Mouse (Mus musculus) kidney, postnatal 0 days (tissue): ENCODE measurements at regions not wholly inside any gene's neighbourhood (a gene's known extent, or its start where the extent isn't known, plus 50 kb on each side); places are given as distances from the start of the nearest gene placed in this dataset.

Source experiments
- ATAC-seq: fragments of 200-750 bp; cut with Nextera tagmentation; replicated peaks from 2 replicates; pipeline ENCODE4 v1.8.0; 2017; ENCODE audit warnings: low read depth, moderate number of reproducible peaks, moderate TSS enrichment, moderate library complexity; ENCODE audit not compliant: low FRiP score
- DNase-seq: peaks from one replicate; pipeline ENCODE4 v3.0.0-alpha.2; 2016; ENCODE audit warnings: low spot score
- H3K27ac ChIP-seq: fragments of 300-500 bp; sonication (generic); 2 replicates; pipeline ENCODE4 v1.5.1; 2014; ENCODE audit warnings: mild to moderate bottlenecking
- H3K27me3 ChIP-seq: fragments of 300-500 bp; sonication (generic); 2 replicates; pipeline ENCODE4 v1.6.1; 2014; ENCODE audit warnings: low read length, mixed read lengths; ENCODE audit not compliant: insufficient read depth
- H3K36me3 ChIP-seq: fragments of 300-500 bp; sonication (generic); 2 replicates; pipeline ENCODE4 v1.6.1; 2014; ENCODE audit warnings: low read length, mixed read lengths; ENCODE audit not compliant: insufficient read depth
- H3K4me1 ChIP-seq: fragments of 300-500 bp; sonication (generic); replicated peaks from 2 replicates; pipeline ENCODE4 v1.6.1; 2014; ENCODE audit warnings: antibody characterized with exemption, low read length, mixed read lengths; ENCODE audit not compliant: insufficient read depth
- H3K4me2 ChIP-seq: fragments of 300-500 bp; sonication (generic); 2 replicates; pipeline ENCODE4 v1.6.1; 2014; ENCODE audit warnings: mild to moderate bottlenecking, low read length, moderate library complexity, mixed read lengths
- H3K4me3 ChIP-seq: fragments of 300-500 bp; sonication (generic); replicated peaks from 2 replicates; pipeline ENCODE4 v1.5.1; 2014; ENCODE audit warnings: low read depth, low read length
- H3K9ac ChIP-seq: fragments of 300-500 bp; sonication (generic); 2 replicates; pipeline ENCODE4 v1.6.1; 2014; ENCODE audit warnings: low read depth, low read length
- H3K9me3 ChIP-seq: fragments of 300-500 bp; sonication (generic); replicated peaks from 2 replicates; pipeline ENCODE4 v1.6.1; 2016; ENCODE audit warnings: low read length, inconsistent platforms, mixed read lengths
- CTCF ChIP-seq: IDR thresholded peaks from 2 replicates; pipeline ENCODE4 v1.5.1; 2016; ENCODE audit warnings: antibody characterized with exemption, low read depth, mild to moderate bottlenecking, moderate library complexity
- WGBS: fragments of 180-500 bp; shearing (Covaris S2); extraction: QIAGEN DNeasy Blood & Tissue Kit; methylation state at CpG from one replicate; pipeline ENCODE4 v1.1.7; 2014; 5-methylcytosine and 5-hydroxymethylcytosine counted together

- 94% methylated on average over 7 of the region's 7 CpGs for WGBS
- DNase-seq (no peak), ATAC-seq (no peak)
- no peak overlapping the region for H3K4me2 ChIP-seq
- no peak for TF ChIP-seq CTCF
- H3K9ac ChIP-seq = no peak overlapping the region
- no peaks in the 10 kb centered on the region for H3K27me3 ChIP-seq
- H3K4me1 ChIP-seq = no peaks in the 10 kb centered on the region
- no peak overlapping the region for H3K27ac ChIP-seq
- no peak overlapping the region for H3K4me3 ChIP-seq
- H3K9me3 ChIP-seq = no peaks in the 10 kb centered on the region
- H3K36me3 ChIP-seq = no peaks in the 10 kb centered on the region
These were observed 483.2 kb upstream of the Klf4 start for GRCm38 (mm10) chr4:56015481-56015880.

DNA sequence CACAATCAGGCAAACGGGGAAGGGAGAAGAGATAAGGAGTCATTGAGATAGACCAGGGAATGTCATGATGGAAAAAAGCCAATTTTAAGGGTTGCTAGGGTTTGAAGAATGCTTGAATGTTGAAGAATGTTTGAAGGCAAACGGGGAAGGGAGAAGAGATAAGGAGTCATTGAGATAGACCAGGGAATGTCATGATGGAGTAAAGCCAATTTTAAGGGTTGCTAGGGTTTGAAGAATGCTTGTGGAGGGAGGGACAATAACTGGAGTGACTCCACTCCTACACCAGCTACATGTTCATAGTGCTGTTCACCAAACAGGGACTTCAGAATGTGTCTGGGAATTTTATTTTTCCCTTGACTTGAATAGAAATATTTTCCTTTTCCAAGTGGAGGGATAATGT lies 476.0 kb upstream of the Klf4 start:
- no peak for DNase-seq
- no peaks in the 10 kb centered on the region for H3K9me3 ChIP-seq
- TF ChIP-seq CTCF = no peak
- ATAC-seq = no peak
- 69% methylated on average over 2 of the region's 2 CpGs for WGBS
- H3K27me3 ChIP-seq = no peaks in the 10 kb centered on the region
- H3K9ac ChIP-seq = no peak overlapping the region
- H3K4me1 ChIP-seq = no peaks in the 10 kb centered on the region
- no peaks in the 10 kb centered on the region for H3K36me3 ChIP-seq
- H3K27ac ChIP-seq = no peak overlapping the region
- H3K4me3 ChIP-seq = no peak overlapping the region
- H3K4me2 ChIP-seq = no peak overlapping the region

DNA sequence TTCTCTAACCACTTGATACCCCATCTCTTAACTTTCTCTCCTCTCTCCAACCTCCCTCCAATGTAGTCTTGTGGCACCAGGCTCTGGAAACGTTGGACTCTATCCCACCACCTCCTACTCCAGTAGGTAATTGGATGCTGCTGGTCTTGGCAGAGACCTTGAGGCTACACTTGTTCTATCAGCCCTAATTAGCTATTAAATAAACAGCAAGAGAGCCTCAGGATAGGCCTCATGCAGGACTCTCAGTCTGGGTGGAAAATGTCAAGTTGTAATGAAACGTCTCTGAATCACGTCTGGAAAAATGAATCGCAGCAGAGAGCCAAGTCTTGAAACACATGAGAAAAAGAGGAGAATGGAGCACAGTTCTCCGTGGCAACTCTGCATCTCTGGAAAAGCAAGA lies 472.0 kb upstream of the Klf4 start:
- no peaks in the 10 kb centered on the region for H3K27me3 ChIP-seq
- TF ChIP-seq CTCF = no peak
- no peaks in the 10 kb centered on the region for H3K36me3 ChIP-seq
- no peak overlapping the region for H3K4me2 ChIP-seq
- H3K9ac ChIP-seq = no peak overlapping the region
- H3K4me1 ChIP-seq = no peaks in the 10 kb centered on the region
- ATAC-seq = no peak
- no peak for DNase-seq
- H3K9me3 ChIP-seq = no peaks in the 10 kb centered on the region
- 77% methylated on average over 5 of the region's 5 CpGs for WGBS
- H3K4me3 ChIP-seq = no peak overlapping the region
- no peak overlapping the region for H3K27ac ChIP-seq

DNA sequence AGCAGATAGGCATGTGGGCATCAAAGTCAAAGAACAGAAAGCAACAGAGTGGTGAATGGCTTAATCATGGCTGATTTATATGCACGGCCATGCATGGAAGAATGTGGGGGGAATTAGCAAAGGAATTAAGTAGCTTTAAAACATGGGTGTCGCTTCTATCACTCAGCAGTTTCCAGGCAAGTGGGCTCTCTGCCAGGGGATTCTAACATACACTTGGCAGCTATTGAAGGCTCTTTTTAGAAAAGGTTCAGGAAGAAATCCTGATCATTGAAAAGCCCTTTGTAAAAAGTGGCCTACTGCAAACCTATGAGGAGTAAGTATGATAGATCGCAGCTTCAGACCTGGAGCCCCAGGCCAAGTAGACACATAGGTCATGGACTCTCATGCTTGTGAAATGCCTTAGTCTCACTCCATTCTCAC lies 469.1 kb upstream of the Klf4 start:
- ATAC-seq (no peak), DNase-seq (no peak)
- Histone ChIP-seq H3K27ac (no peak overlapping the region), H3K27me3 (no peaks in the 10 kb centered on the region), H3K9ac (no peak overlapping the region), H3K4me1 (no peaks in the 10 kb centered on the region), H3K9me3 (no peaks in the 10 kb centered on the region), H3K4me3 (no peak overlapping the region), H3K4me2 (no peak overlapping the region), H3K36me3 (no peaks in the 10 kb centered on the region)
- WGBS = 58% methylated on average over 3 of the region's 3 CpGs
- no peak for TF ChIP-seq CTCF

DNA sequence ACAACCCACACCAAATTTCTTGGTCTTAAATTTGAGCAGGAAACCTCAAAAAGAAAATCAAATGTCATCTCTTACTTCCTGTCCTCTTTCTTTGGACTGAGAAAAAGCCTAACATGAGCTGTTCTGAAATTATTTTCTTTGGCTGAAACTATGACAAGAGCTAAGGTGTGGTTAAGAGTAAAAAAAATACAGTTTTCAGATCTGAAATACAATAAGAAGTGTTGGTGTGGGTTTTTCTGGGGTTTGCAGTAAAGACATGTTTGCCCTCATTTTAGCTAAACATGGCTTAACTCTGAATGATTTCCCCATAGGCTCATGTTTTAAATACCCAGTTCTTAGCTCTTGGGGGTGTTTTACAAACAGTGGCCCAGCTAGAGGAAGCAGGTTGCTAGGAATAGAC lies 451.8 kb upstream of the Klf4 start:
- Histone ChIP-seq H3K4me3 (no peak overlapping the region), H3K9ac (no peak overlapping the region), H3K27me3 (no peaks in the 10 kb centered on the region), H3K9me3 (no peaks in the 10 kb centered on the region), H3K36me3 (no peaks in the 10 kb centered on the region), H3K27ac (no peak overlapping the region), H3K4me2 (no peak overlapping the region), H3K4me1 (no peaks in the 10 kb centered on the region)
- peak; percentile 13 for DNase-seq
- no peak for TF ChIP-seq CTCF
- no peak for ATAC-seq

GRCm38 (mm10) chr4:55978539-55978938 lies 446.3 kb upstream of the Klf4 start:
- Histone ChIP-seq H3K4me1 (no peaks in the 10 kb centered on the region), H3K9ac (no peak overlapping the region), H3K27me3 (no peaks in the 10 kb centered on the region), H3K4me3 (no peak overlapping the region), H3K27ac (no peak overlapping the region), H3K36me3 (no peaks in the 10 kb centered on the region), H3K9me3 (no peaks in the 10 kb centered on the region), H3K4me2 (no peak overlapping the region)
- no peak for DNase-seq
- TF ChIP-seq CTCF = no peak
- WGBS = 86% methylated on average over 4 of the region's 4 CpGs
- ATAC-seq = no peak

- no peak for TF ChIP-seq CTCF
- Histone ChIP-seq H3K4me1 (no peaks in the 10 kb centered on the region), H3K4me3 (no peak overlapping the region), H3K27ac (no peak overlapping the region), H3K36me3 (no peaks in the 10 kb centered on the region), H3K9me3 (no peaks in the 10 kb centered on the region), H3K27me3 (no peaks in the 10 kb centered on the region), H3K9ac (no peak overlapping the region), H3K4me2 (no peak overlapping the region)
- DNase-seq = no peak
- WGBS = 90% methylated on average over 2 of the region's 2 CpGs
- ATAC-seq = no peak
These were observed 444.0 kb upstream of the Klf4 start for GRCm38 (mm10) chr4:55976265-55976664.
